Mouse (Mus musculus): ENCODE results near the gene Gm8246. TPM values are rescaled to one million over a fixed set of nuclear protein-coding genes. Genes with fewer than 3 reads are reported as not detected.
"Not testable (repeated sequence)": the region's sequence is repeated elsewhere in the genome, so short reads cannot be mapped to it uniquely, and the experiment has no call there.

Gene Gm8246
- total RNA-seq (2021): not detected
- long read RNA-seq, experiment 1: 0 reads
- long read RNA-seq, experiment 2: 0 reads

GRCm38 (mm10) chr14:5477730-5478129 is at the start of gene Gm8246:
Gene Gm8246, minus strand, starts transcription at chr14:5477830.
- DNase-seq (ENCODE audit: low spot score in 2 of 2): not testable (repeated sequence)

GRCm38 (mm10) chr14:5501374-5501773 is 23.7 kb upstream of the Gm8246 start, which contains the start of gene Gm3488:
Gene Gm3488, plus strand, starts transcription at chr14:5501674.
- DNase-seq (ENCODE audit: low spot score in 2 of 2): not testable (repeated sequence)

- not testable (repeated sequence) for DNase-seq (ENCODE audit: low spot score in 2 of 2)
Measured at GRCm38 (mm10) chr14:5483907-5484306, 6.3 kb upstream of the Gm8246 start, which contains the start of gene Gm3187. Gene Gm3187, plus strand, starts transcription at chr14:5484207.

GRCm38 (mm10) chr14:5460469-5460868 is 17.2 kb downstream of the Gm8246 start:
- DNase-seq (ENCODE audit: low spot score in 2 of 2): not testable (repeated sequence)

- not testable (repeated sequence) for DNase-seq (ENCODE audit: low spot score in 2 of 2)
Measured at GRCm38 (mm10) chr14:5455367-5455766, 22.3 kb downstream of the Gm8246 start, which contains the start of gene Gm3194. Gene Gm3194, minus strand, starts transcription at chr14:5455467.

Other genes starting within 250 kb of the Gm8246 start
- gene Gm3526, start 217.2 kb downstream of the Gm8246 start, total RNA-seq (2021): not detected
- gene Gm3542, start 142.9 kb downstream of the Gm8246 start, total RNA-seq (2021): not detected
- not detected for gene Gm3500, start 88.8 kb downstream of the Gm8246 start, total RNA-seq (2021)
- gene Gm3194, start 22.4 kb downstream of the Gm8246 start, total RNA-seq (2021): 1 to 10 TPM; 1.6 to 2.3 TPM
- not detected for gene Gm3187, start 6.4 kb upstream of the Gm8246 start, total RNA-seq (2021)
- 1 to 10 TPM; 1.3 to 1.7 TPM for gene Gm3488, start 23.8 kb upstream of the Gm8246 start, total RNA-seq (2021)
- gene Gm3532, start 60.7 kb upstream of the Gm8246 start, total RNA-seq (2021): not detected
- not detected for gene Gm8265, start 155.2 kb upstream of the Gm8246 start, total RNA-seq (2021)
- not detected for gene Gm9603, start 209.6 kb upstream of the Gm8246 start, total RNA-seq (2021)